ENCODE assay signal across 8 mouse cellular contexts in genomic region chr12:78860921-78861495, GRCm38 (mm10). TPM values are rescaled to one million over a fixed set of nuclear protein-coding genes. Genes with fewer than 3 reads are reported as not detected.
A peak's percentile ranks its signal among the peaks of the same experiment; 100 is the strongest.
DNase-seq lines count a peak whose midpoint lies in the region; ATAC-seq and TF ChIP-seq lines count a peak whose summit lies in the region.

No protein-coding gene starts in this region.

- H3K9ac ChIP-seq in liver, postnatal 0 days (replicated peaks), result peak overlapping the region; percentile 77

- peak; percentile 27; the same call in 1 of the 2 replicates for ATAC-seq in cerebellum, adult (ENCODE audit: insufficient number of reproducible peaks, low FRiP score, low TSS enrichment)
- ATAC-seq in granulocyte monocyte progenitor cell, adult 5-6 weeks (replicated peaks; ENCODE audit: poor library complexity, severe bottlenecking), result peak; percentile 28
- ATAC-seq in liver, postnatal 0 days, result peak; percentile 12; the same call in 1 of the 2 replicates

- no peak for TF ChIP-seq EP300 in liver, postnatal 0 days (IDR thresholded peaks at IDR 0.05; ENCODE audit: low read depth)

- peaks cover 25% of the 10 kb centered on the region for H3K4me1 ChIP-seq in liver, postnatal 0 days (ENCODE audit: insufficient read depth)

- H3K36me3 ChIP-seq in liver, postnatal 0 days (replicated peaks; ENCODE audit: insufficient read depth, low read length), result 0 out of 2 replicates have a peak, but pooled peaks cover 8% of the 10 kb centered on the region

- peak overlapping the region; percentile 95 for H3K4me3 ChIP-seq in liver, postnatal 0 days (ENCODE audit: low read depth, low read length)

- H3K27ac ChIP-seq in liver, postnatal 0 days (ENCODE audit: low read depth), result peak overlapping the region; percentile 91

- TF ChIP-seq CTCF in liver, postnatal 0 days (IDR thresholded peaks at IDR 0.05; ENCODE audit: low read depth), result no peak

- peak overlapping the region; percentile 89 for H3K4me2 ChIP-seq in liver, postnatal 0 days (ENCODE audit: low read depth, low read length)

- no peak for DNase-seq in cerebellum, postnatal 14 days
- DNase-seq in right cerebral cortex, adult 18-20 months, result peak; percentile 19
- no peak for DNase-seq in right cerebral cortex, postnatal 25 days
- DNase-seq in liver, postnatal 0 days, result peak; percentile 59
- DNase-seq in yolk sac, embryonic 10.5 days (ENCODE audit: low spot score), result no peak
- no peak for DNase-seq in adrenal gland, adult (ENCODE audit: inconsistent age in 2 of 2, low spot score in 1 of 2)

- no peaks in the 10 kb centered on the region for H3K27me3 ChIP-seq in liver, postnatal 0 days (ENCODE audit: insufficient read depth, low read length)

- WGBS in liver, postnatal 0 days (ENCODE audit: insufficient replicate concordance), result under 1% methylated on average over 30 of the region's 30 CpGs

- H3K9me3 ChIP-seq in liver, postnatal 0 days (ENCODE audit: low read length), result no peaks in the 10 kb centered on the region

RNA-seq across cellular contexts. Expression of gene Atp6v1d, which starts 0.4 kb away (rescaled TPM):
- total RNA-seq in granulocyte monocyte progenitor cell, adult 5-6 weeks (2014; fragmentation: Nextera tagmentation), result 47.8 and 57.0 TPM in 2 replicates
- 35.2 and 45.5 TPM in 2 replicates for total RNA-seq in granulocyte monocyte progenitor cell, adult 5-6 weeks (2017)
- polyA plus RNA-seq in liver, postnatal 0 days (2015; fragmentation: Nextera tagmentation; extraction: Ambion mirVana), result 36.1 and 36.3 TPM in 2 replicates

RNA-seq across cellular contexts. Expression of gene Eif2s1, which starts 0.6 kb away (rescaled TPM):
- 95.3 and 112 TPM in 2 replicates for total RNA-seq in granulocyte monocyte progenitor cell, adult 5-6 weeks (2014; fragmentation: Nextera tagmentation)
- 130 and 136 TPM in 2 replicates for total RNA-seq in granulocyte monocyte progenitor cell, adult 5-6 weeks (2017)
- 83.0 and 88.8 TPM in 2 replicates for polyA plus RNA-seq in liver, postnatal 0 days (2015; fragmentation: Nextera tagmentation; extraction: Ambion mirVana)

RNA-seq across cellular contexts. Expression of gene Plek2, which starts 45.8 kb away (rescaled TPM):
- not detected in 2 replicates for total RNA-seq in granulocyte monocyte progenitor cell, adult 5-6 weeks (2014; fragmentation: Nextera tagmentation)
- total RNA-seq in granulocyte monocyte progenitor cell, adult 5-6 weeks (2017), result 0.10 TPM in 1 of 2 replicates, not detected in the other
- 11.9 and 20.6 TPM in 2 replicates for polyA plus RNA-seq in liver, postnatal 0 days (2015; fragmentation: Nextera tagmentation; extraction: Ambion mirVana)

Comparison
In these comparisons a context has a peak if more than half of its experiments do, and no peak if none do; other contexts are left out.
1. DNase-seq: peak in right cerebral cortex, adult 18-20 months (single experiment) and liver, postnatal 0 days (single experiment); none in cerebellum, postnatal 14 days (0 of 2), right cerebral cortex, postnatal 25 days (single experiment), yolk sac, embryonic 10.5 days (single experiment) and adrenal gland, adult (0 of 2).
2. Peak in every context shown above with its lines, with median percentiles within 50 percentile points of each other: ATAC-seq.